Mouse (Mus musculus): Measurements from ENCODE around the gene Hist1h3c. TPM values are rescaled to one million over a fixed set of nuclear protein-coding genes. Genes with fewer than 3 reads are reported as not detected.

Hist1h3c gene
- total RNA-seq, 1 experiment from 2014 or later, result not detected

DNA sequence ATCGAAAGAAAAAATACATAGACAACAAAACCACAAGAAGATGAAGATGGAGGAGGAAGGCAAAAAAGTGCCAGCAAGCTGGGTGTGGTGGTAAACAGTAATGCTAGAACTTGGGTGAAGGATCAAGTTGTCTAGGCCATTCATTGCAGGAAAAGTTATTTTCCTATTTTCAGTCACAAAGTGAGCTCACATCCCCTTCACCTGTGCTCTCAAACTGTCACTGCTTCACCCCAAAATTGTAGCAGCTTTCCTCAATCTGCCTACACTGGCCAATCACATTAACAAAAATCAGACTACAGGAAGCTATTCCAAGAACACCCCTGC is 14.5 kb upstream of the Hist1h3c start:
- no peak for ATAC-seq (replicated peaks; ENCODE audit: insufficient number of reproducible peaks, low FRiP score, low TSS enrichment, poor library complexity, severe bottlenecking)

DNA sequence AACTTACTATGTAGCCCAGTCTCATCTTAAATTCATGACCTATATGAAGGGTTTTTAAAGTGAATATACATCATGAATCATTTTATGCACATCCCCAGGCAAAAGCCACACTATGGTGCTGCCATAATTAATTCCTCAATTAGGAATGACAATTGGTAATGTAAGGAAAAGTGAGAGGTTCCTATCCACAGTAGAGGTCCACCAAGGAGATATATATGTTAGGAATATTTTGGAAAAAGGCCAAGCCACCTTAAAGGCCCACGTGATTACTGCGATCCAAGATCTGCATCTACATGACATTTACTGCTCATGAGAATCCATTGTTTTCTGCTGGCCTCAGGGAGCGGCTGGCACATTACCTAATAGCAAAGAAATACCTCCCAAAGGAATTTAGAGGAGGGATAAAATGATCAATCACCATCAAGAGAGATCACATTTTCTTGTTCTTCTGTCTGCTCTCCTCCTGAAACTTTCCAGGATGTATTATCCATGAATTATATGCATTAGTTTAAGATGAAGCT is 13.9 kb upstream of the Hist1h3c start:
- ATAC-seq (replicated peaks; ENCODE audit: insufficient number of reproducible peaks, low FRiP score, low TSS enrichment, poor library complexity, severe bottlenecking), result no peak

DNA sequence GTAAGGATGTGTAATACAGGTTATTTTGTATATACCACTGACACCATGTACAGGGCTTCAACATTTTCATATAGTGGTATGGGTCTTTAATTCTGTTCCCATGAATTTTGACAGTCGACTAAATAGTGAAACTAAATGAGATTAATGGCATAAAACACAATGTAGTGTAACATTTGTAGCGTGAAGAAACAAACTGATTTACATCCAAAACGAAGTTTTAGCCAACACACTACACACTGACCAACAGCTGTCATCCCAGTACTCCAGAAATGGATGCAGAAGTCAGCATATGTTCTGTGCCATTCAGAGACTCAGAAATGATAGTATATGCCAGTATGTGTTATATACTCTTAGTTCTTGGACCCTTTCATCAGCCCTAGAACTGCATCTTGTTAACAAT is 12.5 kb upstream of the Hist1h3c start:
- ATAC-seq (replicated peaks; ENCODE audit: insufficient number of reproducible peaks, low FRiP score, low TSS enrichment, poor library complexity, severe bottlenecking), result no peak

DNA sequence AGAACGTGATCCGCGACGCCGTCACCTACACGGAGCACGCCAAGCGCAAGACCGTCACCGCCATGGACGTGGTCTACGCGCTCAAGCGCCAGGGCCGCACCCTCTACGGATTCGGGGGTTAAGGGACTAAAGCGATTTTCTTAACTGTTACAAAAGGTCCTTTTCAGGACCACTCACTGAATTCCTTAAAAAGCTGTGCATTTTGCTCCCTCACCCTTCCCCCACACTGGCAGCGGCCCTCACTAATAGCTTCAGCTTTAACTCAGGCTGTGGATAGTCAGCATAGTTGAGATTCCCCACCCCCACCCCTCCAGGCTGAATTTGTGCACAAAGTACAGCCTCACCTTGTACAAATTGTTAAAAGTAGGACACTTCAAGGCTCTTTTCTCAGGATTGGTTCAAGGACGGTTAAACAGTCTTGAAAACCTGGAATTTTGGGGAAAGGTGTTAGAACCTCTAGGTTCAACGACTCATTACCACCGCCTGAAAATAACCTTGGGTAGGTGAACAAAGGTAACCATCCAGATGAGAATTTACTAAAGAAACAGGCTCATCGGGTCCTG is 11.9 kb upstream of the Hist1h3c start:
- ATAC-seq (replicated peaks; ENCODE audit: insufficient number of reproducible peaks, low FRiP score, low TSS enrichment, poor library complexity, severe bottlenecking), result no peak

DNA sequence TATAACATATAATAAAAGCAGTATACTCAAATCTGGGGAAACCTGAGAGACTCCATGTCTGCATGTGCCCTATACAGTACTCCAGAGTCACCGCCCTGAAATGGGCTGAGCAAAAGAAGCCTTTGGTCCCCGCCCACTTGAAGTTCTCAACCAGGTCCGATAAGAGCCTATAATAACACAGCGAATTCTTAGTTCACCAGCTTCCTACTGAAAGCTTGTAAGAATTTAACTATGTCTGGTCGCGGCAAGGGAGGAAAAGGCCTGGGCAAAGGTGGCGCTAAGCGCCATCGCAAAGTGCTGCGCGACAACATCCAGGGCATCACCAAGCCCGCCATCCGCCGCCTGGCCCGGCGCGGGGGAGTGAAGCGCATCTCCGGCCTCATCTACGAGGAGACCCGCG is 11.4 kb upstream of the Hist1h3c start, which contains the start of gene Hist1h4b:
Gene Hist1h4b, plus strand, starts transcription at position 224 of the 400 bp plus-strand sequence.
- peak; percentile 61 for ATAC-seq (replicated peaks; ENCODE audit: insufficient number of reproducible peaks, low FRiP score, low TSS enrichment, poor library complexity, severe bottlenecking)

DNA sequence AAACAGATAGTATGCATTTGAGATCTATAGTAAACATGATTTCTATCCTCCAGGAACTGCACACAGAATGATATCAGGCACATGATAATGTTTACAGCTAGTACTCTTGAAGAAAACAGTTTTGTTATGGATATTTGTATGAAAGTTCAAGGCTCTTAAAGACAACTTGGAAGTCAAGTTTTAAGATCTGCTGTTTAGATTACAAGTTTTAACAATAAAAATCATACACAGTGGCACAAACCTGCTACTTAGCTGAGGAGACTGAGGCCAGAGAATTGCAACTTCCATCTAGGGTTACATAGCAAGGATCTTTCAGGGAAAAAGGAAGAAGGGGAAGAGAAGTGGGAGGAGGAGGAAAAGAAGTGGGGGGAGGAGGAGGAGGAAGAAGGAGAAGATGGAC is 9.6 kb upstream of the Hist1h3c start:
- ATAC-seq (replicated peaks; ENCODE audit: insufficient number of reproducible peaks, low FRiP score, low TSS enrichment, poor library complexity, severe bottlenecking), result no peak

DNA sequence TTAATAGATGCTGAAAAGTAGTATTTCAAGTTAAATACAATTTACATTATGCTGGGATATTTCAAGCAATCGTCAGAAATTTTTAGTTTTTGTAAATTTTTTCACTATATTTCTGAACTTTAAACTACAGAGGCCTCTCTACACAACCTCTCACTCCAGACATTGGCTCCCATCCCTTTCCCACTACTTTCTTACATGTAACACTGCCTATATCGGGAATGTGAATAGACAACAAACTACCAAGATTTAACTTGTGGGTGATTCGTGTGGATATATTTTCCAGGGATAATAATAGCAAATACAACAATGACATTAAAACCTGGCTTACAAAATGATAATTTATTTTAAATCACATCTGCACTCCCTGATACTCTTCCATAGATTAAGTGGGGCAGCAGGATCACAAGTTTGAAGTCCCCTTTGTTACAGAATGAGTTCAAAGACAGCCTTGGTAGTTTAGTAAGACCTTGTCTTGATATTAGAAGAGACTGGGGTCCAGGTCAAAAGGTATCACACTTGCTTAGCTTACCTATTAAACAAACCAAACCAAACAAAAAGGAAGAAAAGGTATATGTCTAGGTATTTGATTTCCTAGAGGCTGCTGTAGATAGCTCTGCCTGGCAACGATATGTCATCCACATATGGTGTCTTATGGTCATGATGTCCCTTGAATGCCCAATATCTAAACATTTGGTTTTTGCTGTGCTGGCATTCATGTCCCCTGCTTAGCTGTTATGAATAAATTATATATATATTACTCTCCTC is 8.1 kb upstream of the Hist1h3c start:
- no peak for ATAC-seq (replicated peaks; ENCODE audit: insufficient number of reproducible peaks, low FRiP score, low TSS enrichment, poor library complexity, severe bottlenecking)

DNA sequence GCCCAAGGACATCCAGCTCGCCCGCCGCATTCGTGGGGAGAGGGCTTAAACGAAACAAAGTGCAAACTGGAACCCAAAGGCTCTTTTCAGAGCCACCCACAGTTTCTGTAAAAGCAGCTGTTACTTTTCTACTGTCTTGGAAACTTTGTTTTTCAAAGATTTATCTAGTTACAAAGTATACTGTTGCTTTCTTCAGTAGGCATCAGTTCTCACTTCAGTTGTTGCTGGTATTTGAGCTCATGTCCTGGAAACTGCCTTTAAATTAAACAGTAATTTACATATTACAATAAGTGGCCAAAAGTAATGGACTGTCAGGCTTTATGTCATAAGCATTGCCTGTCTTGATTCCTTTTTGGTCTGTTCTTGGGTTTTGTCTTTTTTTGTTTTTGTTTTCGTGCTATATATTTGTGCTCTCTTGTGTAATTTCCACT is 7.4 kb upstream of the Hist1h3c start:
- ATAC-seq (replicated peaks; ENCODE audit: insufficient number of reproducible peaks, low FRiP score, low TSS enrichment, poor library complexity, severe bottlenecking), result no peak

DNA sequence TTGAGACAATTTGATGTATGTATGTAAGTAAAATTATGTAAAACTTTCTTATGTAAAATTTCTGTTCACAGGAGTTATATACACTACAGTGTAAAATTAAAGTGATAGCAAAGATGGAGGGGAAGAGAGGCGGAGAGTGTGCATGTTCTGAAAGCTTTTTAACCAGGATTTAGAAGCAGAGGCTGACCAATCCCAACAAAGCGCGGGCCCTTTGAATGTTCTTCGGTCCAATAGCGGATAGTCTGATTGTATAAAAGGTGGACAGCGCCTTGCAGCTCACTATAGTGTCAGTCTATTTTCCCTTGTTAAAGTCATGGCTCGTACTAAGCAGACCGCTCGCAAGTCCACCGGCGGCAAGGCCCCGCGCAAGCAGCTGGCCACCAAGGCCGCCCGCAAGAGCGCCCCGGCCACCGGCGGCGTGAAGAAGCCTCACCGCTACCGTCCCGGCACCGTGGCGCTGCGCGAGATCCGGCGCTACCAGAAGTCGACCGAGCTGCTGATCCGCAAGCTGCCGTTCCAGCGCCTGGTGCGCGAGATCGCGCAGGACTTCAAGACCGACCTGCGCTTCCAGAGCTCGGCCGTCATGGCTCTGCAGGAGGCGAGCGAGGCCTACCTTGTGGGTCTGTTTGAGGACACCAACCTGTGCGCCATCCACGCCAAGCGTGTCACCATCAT is 6.8 kb upstream of the Hist1h3c start, which contains the start of gene Hist1h3b:
Gene Hist1h3b, plus strand, starts transcription at position 201 of the 675 bp plus-strand sequence.
- ATAC-seq (replicated peaks; ENCODE audit: insufficient number of reproducible peaks, low FRiP score, low TSS enrichment, poor library complexity, severe bottlenecking), result peak; percentile 72

DNA sequence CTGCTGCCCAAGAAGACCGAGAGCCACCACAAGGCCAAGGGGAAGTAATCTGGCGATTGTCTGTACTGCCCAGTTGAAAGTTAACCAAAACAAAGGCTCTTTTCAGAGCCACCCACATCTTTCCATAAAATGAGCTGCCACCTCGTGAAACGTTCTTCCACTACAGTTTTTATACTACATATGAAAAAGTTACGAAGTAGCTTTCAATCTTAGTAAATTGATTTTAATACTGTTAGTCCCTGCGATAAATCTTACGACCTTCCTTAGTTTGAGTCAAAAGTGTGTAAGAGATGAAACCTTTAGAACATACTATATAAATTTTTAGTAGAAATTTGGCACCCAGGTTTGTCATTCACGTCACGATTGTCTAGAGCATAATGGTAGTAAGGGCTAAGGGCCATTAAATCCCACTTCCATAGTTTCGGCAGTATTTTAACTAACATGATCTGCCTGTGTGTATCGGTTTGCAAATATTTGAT is 6.1 kb upstream of the Hist1h3c start:
- no peak for ATAC-seq (replicated peaks; ENCODE audit: insufficient number of reproducible peaks, low FRiP score, low TSS enrichment, poor library complexity, severe bottlenecking)

DNA sequence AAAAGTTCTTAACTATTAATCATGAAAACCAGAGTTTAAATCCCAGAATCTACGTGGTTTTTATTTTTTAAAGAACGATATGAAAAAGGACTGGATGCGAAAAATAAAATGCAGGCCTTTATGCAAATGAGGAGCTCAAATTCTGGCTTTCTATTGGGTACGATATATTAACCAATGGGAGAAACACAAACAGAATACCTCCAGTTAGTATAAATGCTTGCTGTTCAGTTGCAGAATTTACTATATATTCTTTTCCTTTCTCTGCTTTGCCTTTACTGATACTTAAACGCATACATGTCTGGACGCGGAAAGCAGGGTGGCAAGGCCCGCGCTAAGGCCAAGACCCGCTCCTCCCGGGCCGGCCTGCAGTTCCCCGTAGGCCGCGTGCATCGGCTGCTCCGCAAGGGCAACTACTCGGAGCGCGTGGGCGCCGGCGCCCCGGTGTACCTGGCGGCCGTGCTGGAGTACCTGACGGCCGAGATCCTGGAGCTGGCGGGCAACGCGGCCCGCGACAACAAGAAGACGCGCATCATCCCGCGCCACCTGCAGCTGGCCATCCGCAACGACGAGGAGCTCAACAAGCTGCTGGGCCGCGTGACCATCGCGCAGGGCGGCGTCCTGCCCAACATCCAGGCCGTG is 5.6 kb upstream of the Hist1h3c start, which contains the start of gene Hist1h2ab:
Gene Hist1h2ab, plus strand, starts transcription at position 288 of the 639 bp plus-strand sequence.
- ATAC-seq (replicated peaks; ENCODE audit: insufficient number of reproducible peaks, low FRiP score, low TSS enrichment, poor library complexity, severe bottlenecking), result 0 out of 2 replicates have a peak, but pooled peaks have one; percentile 33

DNA sequence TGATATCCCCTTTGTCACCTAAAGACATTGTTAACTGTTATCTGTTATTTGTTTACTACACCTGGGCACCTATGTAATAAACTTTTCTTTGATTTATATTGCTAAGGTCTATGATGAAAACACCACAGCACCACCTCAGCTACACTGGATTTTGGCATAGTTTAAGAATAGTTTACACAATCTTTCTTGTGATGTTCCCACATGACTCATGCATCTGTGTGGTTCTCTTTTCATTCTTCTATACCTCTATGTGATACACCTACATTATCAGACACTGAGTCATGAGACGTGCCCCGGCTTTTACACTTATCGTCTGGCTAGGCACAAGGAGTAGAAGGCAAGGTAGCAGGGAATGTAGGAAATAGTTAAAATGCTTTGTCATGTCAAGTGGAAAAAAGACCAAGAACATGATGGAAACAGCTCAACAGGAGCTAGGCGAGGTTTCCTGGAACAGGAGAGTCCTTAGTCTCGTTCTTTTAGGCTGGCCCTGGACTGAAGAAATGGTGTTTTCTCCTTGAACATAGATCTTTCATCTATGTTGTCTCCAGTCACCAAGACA is 4.2 kb upstream of the Hist1h3c start:
- ATAC-seq (replicated peaks; ENCODE audit: insufficient number of reproducible peaks, low FRiP score, low TSS enrichment, poor library complexity, severe bottlenecking), result no peak

DNA sequence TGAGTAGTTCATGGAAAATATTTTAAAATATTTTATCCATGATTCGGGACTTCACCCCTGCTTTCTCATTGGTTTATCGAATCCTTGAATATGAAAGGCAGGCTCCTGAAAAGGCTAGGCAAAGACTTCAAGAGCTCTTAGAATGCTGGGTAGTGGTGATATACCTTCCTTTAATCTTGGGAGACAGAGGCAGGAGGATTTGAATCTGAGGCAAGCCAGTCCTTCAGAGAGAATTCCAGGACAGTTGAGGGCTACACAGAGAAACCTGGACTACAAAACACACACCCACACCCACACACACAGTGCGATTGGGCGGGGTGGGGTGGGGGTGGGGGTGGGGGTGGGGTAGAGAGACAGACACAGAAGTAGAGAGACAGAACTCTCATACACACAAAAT is 2.5 kb upstream of the Hist1h3c start:
- no peak for ATAC-seq (replicated peaks; ENCODE audit: insufficient number of reproducible peaks, low FRiP score, low TSS enrichment, poor library complexity, severe bottlenecking)

DNA sequence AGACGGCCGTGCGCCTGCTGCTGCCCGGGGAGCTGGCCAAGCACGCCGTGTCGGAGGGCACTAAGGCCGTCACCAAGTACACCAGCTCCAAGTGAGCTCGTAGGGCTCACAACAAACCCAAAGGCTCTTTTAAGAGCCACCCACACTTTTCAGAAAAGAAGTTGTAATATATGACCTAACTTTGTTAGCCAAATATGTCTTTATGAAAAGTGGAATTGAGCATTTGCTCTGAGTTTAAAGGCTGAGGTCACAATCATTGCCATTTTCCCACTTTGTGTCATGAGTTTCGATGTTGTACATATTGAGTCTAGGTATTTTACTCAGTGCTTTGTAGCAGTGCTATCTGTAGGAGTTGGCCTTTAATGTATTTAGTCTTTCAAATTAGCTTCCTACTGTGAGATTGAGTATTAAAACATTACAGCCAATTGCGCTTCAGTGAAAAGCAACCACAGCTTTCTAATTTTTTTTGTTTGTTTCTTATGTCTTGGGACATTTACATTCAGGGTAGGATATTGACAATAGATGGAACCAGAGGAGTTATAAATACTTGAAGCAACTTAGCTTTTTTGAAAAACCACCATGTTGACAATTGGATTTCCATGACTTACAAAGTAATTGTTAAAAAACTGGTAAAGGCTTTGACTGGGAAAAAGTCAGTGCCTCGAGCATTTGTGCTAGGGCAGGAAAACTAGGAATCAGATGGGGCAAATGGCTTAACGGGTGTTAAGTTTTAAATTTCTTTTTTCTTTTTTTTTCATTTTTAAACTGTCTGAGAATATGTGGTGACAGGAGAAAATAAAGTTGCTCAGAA is 1.9 kb upstream of the Hist1h3c start:
- no peak for ATAC-seq (replicated peaks; ENCODE audit: insufficient number of reproducible peaks, low FRiP score, low TSS enrichment, poor library complexity, severe bottlenecking)

DNA sequence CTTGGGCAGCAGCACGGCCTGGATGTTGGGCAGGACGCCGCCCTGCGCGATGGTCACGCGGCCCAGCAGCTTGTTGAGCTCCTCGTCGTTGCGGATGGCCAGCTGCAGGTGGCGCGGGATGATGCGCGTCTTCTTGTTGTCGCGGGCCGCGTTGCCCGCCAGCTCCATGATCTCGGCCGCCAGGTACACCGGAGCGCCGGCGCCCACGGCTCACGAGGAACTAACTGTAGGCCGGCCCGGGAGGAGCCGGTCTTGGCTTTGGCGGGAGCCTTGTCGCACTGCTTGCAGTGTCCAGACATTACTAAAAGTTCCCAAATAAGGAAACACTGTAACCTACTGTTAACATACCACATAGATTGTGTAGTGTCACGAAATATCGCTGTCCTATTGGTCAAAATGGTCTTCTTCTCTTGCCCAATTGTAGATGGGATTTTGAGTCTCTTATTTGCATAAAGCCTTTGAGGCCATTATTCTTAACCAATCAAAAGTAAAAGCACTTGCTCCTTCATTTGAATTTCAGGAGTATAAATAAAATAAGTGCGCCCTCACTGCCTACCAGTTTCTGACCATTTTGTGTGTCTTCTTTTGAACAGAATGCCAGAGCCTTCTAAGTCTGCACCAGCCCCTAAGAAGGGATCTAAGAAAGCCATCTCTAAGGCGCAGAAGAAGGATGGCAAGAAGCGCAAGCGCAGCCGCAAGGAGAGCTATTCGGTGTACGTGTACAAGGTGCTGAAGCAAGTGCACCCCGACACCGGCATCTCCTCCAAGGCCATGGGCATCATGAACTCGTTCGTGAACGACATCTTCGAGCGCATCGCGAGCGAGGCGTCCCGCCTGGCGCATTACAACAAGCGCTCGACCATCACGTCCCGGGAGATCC is 1.0 kb upstream of the Hist1h3c start, which contains the start of gene Hist1h2bb:
Gene Hist1h2bb, plus strand, starts transcription at position 534 of the 880 bp plus-strand sequence.
- peak; percentile 91 for ATAC-seq (replicated peaks; ENCODE audit: insufficient number of reproducible peaks, low FRiP score, low TSS enrichment, poor library complexity, severe bottlenecking)

DNA sequence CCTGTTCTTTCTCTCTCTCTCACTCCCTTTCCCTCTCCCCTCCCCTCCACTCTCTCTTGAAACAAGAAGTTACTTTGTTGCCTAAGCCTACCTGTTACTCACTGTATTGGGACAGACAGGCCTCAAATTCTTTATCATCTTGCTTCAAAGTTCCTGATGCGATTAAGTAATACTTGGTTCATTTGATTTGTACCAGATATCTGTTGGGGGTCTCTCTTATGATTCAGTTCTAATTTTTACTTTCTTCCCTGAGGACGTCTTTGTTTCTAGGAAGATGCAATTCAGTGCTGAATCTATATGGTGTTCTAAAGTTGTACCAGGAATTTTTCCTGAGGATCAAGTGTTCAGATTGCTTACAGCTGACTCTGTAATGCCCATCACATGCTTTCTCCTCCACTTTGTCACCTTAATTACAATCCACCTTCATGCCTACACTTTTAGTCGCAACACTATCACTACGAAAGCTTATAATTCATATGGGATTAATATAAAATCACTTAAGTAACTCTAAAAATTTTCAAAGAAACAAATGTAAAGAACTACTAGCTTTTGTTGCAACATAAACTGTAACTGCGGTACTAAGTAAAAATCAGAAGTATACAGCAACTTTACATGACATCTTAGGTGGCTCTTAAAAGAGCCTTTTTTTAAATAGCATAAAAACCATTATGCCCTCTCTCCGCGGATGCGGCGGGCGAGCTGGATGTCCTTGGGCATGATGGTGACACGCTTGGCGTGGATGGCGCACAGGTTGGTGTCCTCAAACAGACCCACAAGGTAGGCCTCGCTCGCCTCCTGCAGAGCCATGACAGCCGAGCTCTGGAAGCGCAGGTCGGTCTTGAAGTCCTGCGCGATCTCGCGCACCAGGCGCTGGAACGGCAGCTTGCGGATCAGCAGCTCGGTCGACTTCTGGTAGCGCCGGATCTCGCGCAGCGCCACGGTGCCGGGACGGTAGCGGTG is 701 bp downstream of the Hist1h3c start:
- ATAC-seq (replicated peaks; ENCODE audit: insufficient number of reproducible peaks, low FRiP score, low TSS enrichment, poor library complexity, severe bottlenecking), result no peak
